Mouse (Mus musculus) liver, embryonic 16.5 days (tissue): ENCODE results near the gene Cd82. TPM values are rescaled to one million over a fixed set of nuclear protein-coding genes. Genes with fewer than 3 reads are reported as not detected.

Source experiments
- ATAC-seq: fragments of 200-750 bp; cut with Nextera tagmentation; 2 replicates; pipeline ENCODE4 v1.8.0; 2017; ENCODE audit warnings: low read depth, mild to moderate bottlenecking, moderate number of reproducible peaks, moderate library complexity
- H3K27ac ChIP-seq: fragments of 300-500 bp; sonication (generic); 2 replicates; pipeline ENCODE4 v1.5.1; 2014; ENCODE audit warnings: mild to moderate bottlenecking, low read length
- H3K27me3 ChIP-seq: fragments of 300-500 bp; sonication (generic); 2 replicates; pipeline ENCODE4 v1.6.1; 2014; ENCODE audit warnings: low read depth, low read length, mixed read lengths; ENCODE audit not compliant: control insufficient read depth, insufficient read depth
- H3K36me3 ChIP-seq: fragments of 300-500 bp; sonication (generic); 2 replicates; pipeline ENCODE4 v1.6.1; 2014; ENCODE audit warnings: mild to moderate bottlenecking; ENCODE audit not compliant: control insufficient read depth, insufficient read depth
- H3K4me1 ChIP-seq: fragments of 300-500 bp; sonication (generic); 2 replicates; pipeline ENCODE4 v1.6.1; 2014; ENCODE audit warnings: low read depth, low read length, mixed read lengths; ENCODE audit not compliant: control insufficient read depth
- H3K4me2 ChIP-seq: fragments of 300-500 bp; sonication (generic); 2 replicates; pipeline ENCODE4 v1.6.1; 2014; ENCODE audit warnings: low read depth, low read length, mixed read lengths
- H3K4me3 ChIP-seq: fragments of 300-500 bp; sonication (generic); 2 replicates; pipeline ENCODE4 v1.5.1; 2014; ENCODE audit warnings: low read depth, mild to moderate bottlenecking, low read length
- H3K9ac ChIP-seq: fragments of 300-500 bp; sonication (generic); 2 replicates; pipeline ENCODE4 v1.6.1; 2014; ENCODE audit warnings: low read depth, low read length
- H3K9me3 ChIP-seq: fragments of 300-500 bp; sonication (generic); replicated peaks from 2 replicates; pipeline ENCODE4 v1.6.1; 2016; ENCODE audit warnings: low read length; ENCODE audit not compliant: control insufficient read depth
- WGBS: fragments of 180-500 bp; shearing (Covaris S2); extraction: QIAGEN DNeasy Blood & Tissue Kit; methylation state at CpG from one replicate; pipeline ENCODE4 v1.1.7; 2014; ENCODE audit not compliant: insufficient replicate concordance; 5-methylcytosine and 5-hydroxymethylcytosine counted together
- polyA plus RNA-seq: library from polyadenylated mRNA; unstranded; fragments of >200 nt; fragmentation: Nextera tagmentation; extraction: Ambion mirVana; gene quantifications from 2 replicates; pipeline ENCODE4 v1.2.1, GENCODE M21; 2015

Cd82 gene
- polyA plus RNA-seq, 1 experiment from 2014 or later, result 112 TPM

DNA sequence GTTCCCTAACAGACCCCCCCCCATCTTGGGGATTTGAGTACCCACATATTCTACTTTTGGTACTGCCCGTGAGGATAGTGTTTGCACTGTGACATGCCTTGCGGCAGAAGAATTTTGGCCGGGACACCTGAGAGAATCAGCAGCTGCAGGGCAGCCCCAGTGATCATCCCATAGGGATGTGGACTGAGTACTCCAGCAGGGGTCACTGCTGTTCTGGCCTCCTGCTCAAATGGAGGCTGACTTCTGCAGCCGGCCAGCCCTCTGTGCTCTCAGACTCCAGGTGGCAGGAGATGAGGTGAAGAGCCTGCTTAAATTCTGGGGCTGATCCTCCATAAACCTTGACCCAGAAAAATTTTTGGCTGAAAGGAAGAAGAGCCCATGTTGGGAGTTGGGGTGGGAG is 58.8 kb downstream of the Cd82 start:
- WGBS, result 28% methylated on average over 4 of the region's 4 CpGs
- no peak overlapping the region for H3K4me3 ChIP-seq
- no peak overlapping the region for H3K4me2 ChIP-seq
- H3K4me1 ChIP-seq, result no peaks in the 10 kb centered on the region
- H3K27ac ChIP-seq, result no peak overlapping the region
- H3K9ac ChIP-seq, result no peak overlapping the region
- no peaks in the 10 kb centered on the region for H3K27me3 ChIP-seq
- H3K36me3 ChIP-seq, result no peaks in the 10 kb centered on the region
- no peak for ATAC-seq
- no peaks in the 10 kb centered on the region for H3K9me3 ChIP-seq

- no peak overlapping the region for H3K27ac ChIP-seq
- H3K9me3 ChIP-seq, result no peaks in the 10 kb centered on the region
- H3K4me1 ChIP-seq, result no peaks in the 10 kb centered on the region
- H3K9ac ChIP-seq, result no peak overlapping the region
- H3K36me3 ChIP-seq, result no peaks in the 10 kb centered on the region
- H3K27me3 ChIP-seq, result no peaks in the 10 kb centered on the region
- no peak overlapping the region for H3K4me3 ChIP-seq
- H3K4me2 ChIP-seq, result no peak overlapping the region
- 68% methylated on average over 6 of the region's 6 CpGs for WGBS
- ATAC-seq, result no peak
Measured at GRCm38 (mm10) chr2:93403267-93403666, 59.7 kb downstream of the Cd82 start.

- H3K27ac ChIP-seq, result no peak overlapping the region
- no peak overlapping the region for H3K4me3 ChIP-seq
- no peaks in the 10 kb centered on the region for H3K4me1 ChIP-seq
- no peaks in the 10 kb centered on the region for H3K27me3 ChIP-seq
- H3K4me2 ChIP-seq, result no peak overlapping the region
- no peak overlapping the region for H3K9ac ChIP-seq
- no peaks in the 10 kb centered on the region for H3K9me3 ChIP-seq
- WGBS, result 51% methylated on average over 6 of the region's 6 CpGs
- ATAC-seq, result no peak
- no peaks in the 10 kb centered on the region for H3K36me3 ChIP-seq
Measured at GRCm38 (mm10) chr2:93391198-93391597, 71.7 kb downstream of the Cd82 start.

DNA sequence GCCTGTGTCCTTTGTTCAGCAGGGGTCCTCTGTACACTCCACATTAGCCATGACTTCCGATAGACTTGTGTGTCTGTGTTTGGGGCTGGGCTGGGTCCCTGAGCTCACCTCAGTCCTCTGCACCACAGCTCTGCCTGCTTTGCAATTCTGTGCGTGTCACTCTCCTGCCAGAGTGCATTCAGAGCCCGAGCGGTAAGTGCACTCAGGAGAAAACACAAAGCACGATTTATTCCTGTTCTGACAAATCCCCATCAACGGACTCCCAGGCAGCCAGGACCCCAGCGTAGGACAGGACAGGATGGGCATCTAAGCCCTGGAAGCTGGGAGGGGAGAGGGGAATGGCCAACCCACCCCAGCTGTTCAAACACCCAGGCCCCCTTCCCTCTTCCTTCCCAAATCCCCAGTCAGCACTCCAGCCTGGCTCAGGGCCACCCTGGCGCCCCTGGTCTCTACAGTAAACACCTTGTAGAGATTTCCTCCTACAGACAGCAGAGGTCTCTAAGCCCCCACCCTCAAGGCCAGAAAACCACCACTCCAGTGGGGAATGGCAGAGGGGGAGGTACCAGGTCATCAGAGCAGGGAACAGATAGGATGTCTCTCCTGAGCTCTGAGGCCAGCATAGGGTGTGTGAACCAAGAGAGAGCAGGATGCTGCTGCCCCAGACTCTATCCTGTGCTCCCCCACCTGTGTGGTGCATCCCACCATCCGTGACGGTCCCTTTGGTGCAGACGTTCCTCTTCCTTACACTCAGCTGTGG is 72.6 kb downstream of the Cd82 start:
- H3K4me2 ChIP-seq, result no peak overlapping the region
- no peak overlapping the region for H3K27ac ChIP-seq
- no peak for ATAC-seq
- H3K4me3 ChIP-seq, result no peak overlapping the region
- no peak overlapping the region for H3K9ac ChIP-seq
- WGBS, result 47% methylated on average over 11 of the region's 11 CpGs
- no peaks in the 10 kb centered on the region for H3K9me3 ChIP-seq
- no peaks in the 10 kb centered on the region for H3K36me3 ChIP-seq
- no peaks in the 10 kb centered on the region for H3K27me3 ChIP-seq
- H3K4me1 ChIP-seq, result no peaks in the 10 kb centered on the region

DNA sequence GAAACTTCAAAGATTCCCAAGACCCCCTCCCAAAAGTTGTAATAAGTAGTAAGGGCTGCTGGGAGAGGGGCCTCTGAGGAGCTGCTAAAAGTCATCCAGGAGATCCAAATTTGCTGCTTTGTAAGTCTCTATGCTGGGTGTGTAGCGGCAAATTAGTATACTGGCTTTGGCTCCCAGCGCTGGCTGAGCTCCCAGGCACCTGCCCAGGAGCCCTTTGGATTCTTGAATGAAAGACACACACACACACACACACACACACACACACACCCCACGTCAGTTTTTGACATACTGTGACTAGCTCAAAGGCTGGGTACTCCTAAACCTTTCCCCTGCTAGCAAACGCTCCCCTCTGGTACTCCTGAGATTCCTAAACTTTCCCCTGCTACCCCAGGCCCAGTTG is 76.0 kb downstream of the Cd82 start:
- no peak overlapping the region for H3K9ac ChIP-seq
- no peaks in the 10 kb centered on the region for H3K27me3 ChIP-seq
- WGBS, result 70% methylated on average over 4 of the region's 4 CpGs
- H3K9me3 ChIP-seq, result no peaks in the 10 kb centered on the region
- H3K27ac ChIP-seq, result no peak overlapping the region
- H3K4me3 ChIP-seq, result no peak overlapping the region
- H3K36me3 ChIP-seq, result no peaks in the 10 kb centered on the region
- ATAC-seq, result no peak
- no peak overlapping the region for H3K4me2 ChIP-seq
- H3K4me1 ChIP-seq, result no peaks in the 10 kb centered on the region

DNA sequence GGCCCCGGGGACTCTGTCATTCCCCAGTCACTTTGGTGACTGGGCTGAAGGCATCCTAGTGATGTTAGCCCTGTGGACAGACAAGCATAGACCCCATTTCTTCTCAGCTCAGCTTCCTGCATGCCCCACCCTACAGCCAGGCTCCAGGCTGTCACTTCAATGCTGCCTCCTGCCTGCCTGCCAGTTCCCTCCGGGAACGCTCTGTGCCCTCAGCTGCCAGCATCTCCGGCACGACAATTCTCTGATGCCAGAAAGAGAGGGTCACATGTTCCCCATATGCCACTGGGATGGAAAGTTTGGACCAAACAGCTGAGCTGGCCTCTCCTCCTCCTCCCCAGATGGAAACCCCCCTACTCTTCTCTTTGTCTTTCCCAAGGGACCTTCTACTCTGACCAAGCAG is 79.1 kb downstream of the Cd82 start:
- Histone ChIP-seq H3K9me3 (no peaks in the 10 kb centered on the region), H3K9ac (no peak overlapping the region), H3K4me3 (no peak overlapping the region), H3K4me1 (no peaks in the 10 kb centered on the region), H3K4me2 (no peak overlapping the region), H3K27ac (no peak overlapping the region), H3K36me3 (no peaks in the 10 kb centered on the region), H3K27me3 (no peaks in the 10 kb centered on the region)
- WGBS, result 81% methylated on average over 5 of the region's 5 CpGs
- no peak for ATAC-seq

- Histone ChIP-seq H3K27ac (no peak overlapping the region), H3K9me3 (no peaks in the 10 kb centered on the region), H3K4me1 (no peaks in the 10 kb centered on the region), H3K36me3 (no peaks in the 10 kb centered on the region), H3K27me3 (no peaks in the 10 kb centered on the region), H3K4me2 (no peak overlapping the region), H3K4me3 (no peak overlapping the region), H3K9ac (no peak overlapping the region)
- ATAC-seq, result no peak
- WGBS, result 38% methylated on average over 2 of the region's 2 CpGs
Measured at GRCm38 (mm10) chr2:93380680-93381089, 82.3 kb downstream of the Cd82 start.

DNA sequence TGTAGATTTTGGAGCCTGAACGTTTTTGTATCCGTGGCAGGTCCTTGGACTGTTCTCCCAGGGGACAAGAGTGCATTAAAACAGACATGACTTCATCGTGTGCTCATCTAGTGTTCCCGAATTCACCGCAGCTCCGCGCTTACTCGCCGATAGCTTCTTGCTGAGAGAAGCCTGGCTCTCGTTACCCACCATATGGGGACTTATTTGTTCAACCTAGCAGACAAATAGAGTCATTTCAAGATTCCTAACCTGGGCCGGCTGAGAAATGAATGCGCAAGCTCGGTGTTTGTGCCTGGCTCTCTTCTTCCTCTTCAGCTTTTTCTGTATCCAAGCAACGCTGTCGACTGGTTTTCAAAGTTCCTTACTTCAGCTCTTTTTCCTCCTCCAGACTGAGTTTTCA is 85.1 kb downstream of the Cd82 start:
- no peak overlapping the region for H3K4me2 ChIP-seq

DNA sequence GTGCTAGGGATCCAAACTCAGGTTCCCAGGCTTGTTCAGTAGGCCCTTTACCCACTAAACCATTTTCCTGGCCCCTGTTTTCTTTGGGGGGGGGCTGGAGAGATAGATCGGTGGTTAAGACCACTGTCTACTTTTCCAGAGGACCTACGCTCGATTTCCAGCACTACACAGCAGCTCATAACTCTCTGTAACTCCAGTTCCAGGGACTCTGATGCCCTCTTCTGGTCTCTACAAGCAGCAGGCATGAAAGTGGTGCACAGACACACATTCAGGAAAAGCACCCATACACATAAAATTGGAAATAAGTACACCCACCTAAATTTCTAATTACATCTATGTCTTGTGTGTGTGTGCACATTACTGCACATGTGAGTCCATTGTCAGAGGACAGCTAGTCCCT is 85.8 kb downstream of the Cd82 start:
- no peaks in the 10 kb centered on the region for H3K9me3 ChIP-seq
- H3K36me3 ChIP-seq, result no peaks in the 10 kb centered on the region
- no peak for ATAC-seq
- 73% methylated on average over 3 of the region's 3 CpGs for WGBS
- H3K9ac ChIP-seq, result no peak overlapping the region
- no peak overlapping the region for H3K27ac ChIP-seq
- no peaks in the 10 kb centered on the region for H3K4me1 ChIP-seq
- no peaks in the 10 kb centered on the region for H3K27me3 ChIP-seq
- no peak overlapping the region for H3K4me3 ChIP-seq
- no peak overlapping the region for H3K4me2 ChIP-seq

More for the DNA sequence above, 85.1 kb downstream of the Cd82 start:
- no peaks in the 10 kb centered on the region for H3K27me3 ChIP-seq
- WGBS, result 63% methylated on average over 15 of the region's 15 CpGs
- H3K27ac ChIP-seq, result no peak overlapping the region
- no peak for ATAC-seq
- H3K4me3 ChIP-seq, result no peak overlapping the region
- no peak overlapping the region for H3K9ac ChIP-seq
- no peaks in the 10 kb centered on the region for H3K36me3 ChIP-seq
- H3K9me3 ChIP-seq, result no peaks in the 10 kb centered on the region
- H3K4me1 ChIP-seq, result no peaks in the 10 kb centered on the region
